Mouse (Mus musculus) heart, postnatal 25 days (tissue): ENCODE data around the gene Dnajc5g. TPM values are rescaled to one million over a fixed set of nuclear protein-coding genes. Genes with fewer than 3 reads are reported as not detected.

Experiments used
- DNase-seq: peaks from one replicate; pipeline ENCODE4 v3.0.0; 2022; ENCODE audit warnings: low spot score
- intact Hi-C: fragments of 180-260 bp; cut with DNase I; formaldehyde crosslinking; loops from one replicate; pipeline ENCODE4 v1.15.1; 2025
- total RNA-seq, 2 experiments: library from RNA; stranded (reverse); gene quantifications; 2 replicates each; pipeline ENCODE4 v1.2.3; 2021

Gene Dnajc5g
- total RNA-seq, result not detected

DNA sequence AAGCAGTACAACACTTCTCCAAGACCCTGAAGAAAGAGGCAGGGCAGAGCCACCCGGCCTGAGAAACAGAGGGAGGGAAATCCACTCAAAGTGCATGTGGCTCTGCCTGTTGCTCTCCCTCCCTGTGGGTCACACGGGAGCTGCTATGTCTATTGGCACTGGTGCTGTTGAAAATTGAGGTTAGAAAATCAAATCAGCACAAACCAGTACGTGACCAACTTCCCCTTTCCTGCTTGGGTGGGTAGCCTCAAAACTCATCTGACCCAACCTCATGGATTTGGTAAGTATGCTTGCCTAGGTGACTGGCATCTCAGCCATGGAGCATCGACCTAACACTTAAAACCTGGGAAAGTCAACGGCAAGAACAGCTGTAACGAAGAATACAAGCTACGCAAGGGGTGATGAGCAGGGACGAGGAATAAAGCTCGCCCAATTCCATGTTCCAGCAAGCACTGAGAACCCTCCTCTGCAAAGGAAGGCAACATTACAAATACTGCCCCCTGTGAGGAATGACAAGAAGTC lies at the start of gene Dnajc5g:
Gene Dnajc5g, plus strand, starts transcription at position 472 of the 522 bp plus-strand sequence.
- no peak for DNase-seq
- intact Hi-C loops, result no loop called here

DNA sequence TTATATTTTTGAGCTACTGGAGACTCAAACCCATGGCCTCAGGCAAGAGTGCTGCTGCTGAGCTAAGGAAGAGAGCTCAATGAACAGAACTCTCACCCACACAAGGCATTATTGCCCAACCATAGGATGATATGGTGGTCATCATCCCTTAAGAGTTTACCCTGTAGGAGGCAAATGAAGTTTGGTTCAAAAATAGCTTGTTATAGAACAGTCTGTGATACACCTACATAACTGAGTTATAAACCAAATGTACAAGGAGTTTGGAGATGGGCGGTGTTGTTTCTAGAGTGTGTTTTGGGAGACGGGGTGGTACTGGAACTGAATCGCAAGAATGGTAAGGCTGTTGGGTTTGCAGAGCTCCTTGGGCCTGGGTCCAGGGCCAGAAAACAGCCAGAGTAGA lies 36.3 kb upstream of the Dnajc5g start:
- intact Hi-C loops, result no loop called here
- DNase-seq, result no peak

DNA sequence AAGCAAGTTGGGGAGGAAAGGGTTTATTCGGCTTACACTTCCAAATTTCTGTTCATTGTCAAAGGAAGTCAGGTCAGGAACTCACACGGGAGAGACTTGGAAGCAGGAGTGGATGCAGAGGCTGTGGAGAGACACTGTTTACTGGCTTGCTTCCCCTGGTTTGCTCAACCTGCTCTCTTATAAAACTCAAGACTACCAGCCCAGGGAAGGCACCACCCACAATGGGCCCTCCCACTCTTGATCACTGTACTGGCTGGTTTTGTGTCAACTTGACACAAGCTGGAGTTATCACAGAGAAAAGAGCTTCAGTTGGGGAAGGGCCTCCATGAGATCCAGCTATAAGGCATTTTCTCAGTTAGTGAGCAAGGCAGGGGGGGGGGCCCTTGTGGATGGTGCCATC lies 35.0 kb upstream of the Dnajc5g start:
- DNase-seq, result no peak
- intact Hi-C loops, result no loop called here

DNA sequence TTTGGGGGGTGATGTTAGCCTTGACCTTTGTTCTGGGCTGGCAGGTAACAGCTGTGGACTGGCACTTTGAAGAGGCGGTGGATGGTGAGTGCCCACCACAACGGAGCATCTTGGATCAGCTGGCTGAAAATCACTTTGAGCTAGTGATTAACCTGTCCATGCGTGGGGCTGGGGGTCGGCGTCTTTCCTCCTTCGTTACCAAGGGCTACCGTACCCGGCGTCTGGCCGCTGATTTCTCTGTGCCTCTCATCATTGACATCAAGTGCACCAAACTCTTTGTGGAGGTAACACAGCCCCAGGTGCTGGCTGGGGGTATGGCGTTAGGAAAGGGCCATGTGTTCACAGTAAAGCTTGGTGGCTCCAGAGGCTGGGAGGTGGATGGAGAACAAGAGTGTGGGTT lies 34.3 kb upstream of the Dnajc5g start:
- no peak for DNase-seq
- intact Hi-C loops, result no loop called here

DNA sequence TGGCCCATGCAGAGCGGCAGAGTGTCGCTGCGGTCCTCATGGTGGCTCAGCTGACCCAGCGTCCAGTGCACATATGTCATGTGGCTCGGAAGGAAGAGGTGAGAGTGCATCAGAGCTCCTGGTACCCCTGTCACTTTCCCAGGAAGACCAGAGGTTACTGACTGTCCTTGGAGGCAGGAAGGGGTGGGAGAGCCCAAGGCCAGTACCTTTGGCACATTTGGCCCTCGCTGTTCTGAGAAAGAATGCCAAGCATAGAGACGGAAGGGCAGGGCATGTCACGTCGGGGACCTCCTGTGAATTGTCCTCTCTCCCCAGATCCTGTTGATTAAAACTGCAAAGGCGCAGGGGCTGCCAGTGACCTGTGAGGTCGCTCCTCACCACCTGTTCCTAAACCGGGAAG lies 32.9 kb upstream of the Dnajc5g start:
- intact Hi-C loops, result no loop called here
- DNase-seq, result no peak

DNA sequence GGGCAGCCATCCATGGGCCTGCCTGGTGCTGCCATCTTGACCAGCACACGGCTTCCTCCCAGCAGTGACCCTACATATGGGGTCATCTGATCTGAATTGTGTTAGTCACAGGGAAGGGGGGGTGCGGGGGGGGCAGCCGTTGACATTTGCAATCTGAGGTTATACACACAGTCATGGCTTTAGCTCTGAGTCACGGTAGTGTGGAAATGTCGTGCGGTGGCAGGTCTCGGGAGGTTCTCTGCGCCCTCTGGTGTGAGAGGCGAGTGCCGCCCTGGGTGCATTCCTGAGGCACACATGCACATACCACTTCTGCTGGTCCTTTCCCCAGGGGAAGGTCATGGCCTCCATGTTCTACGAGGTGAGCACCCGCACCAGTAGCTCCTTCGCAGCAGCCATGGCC lies 29.7 kb upstream of the Dnajc5g start:
- no peak for DNase-seq
- intact Hi-C loops, result no loop called here

DNA sequence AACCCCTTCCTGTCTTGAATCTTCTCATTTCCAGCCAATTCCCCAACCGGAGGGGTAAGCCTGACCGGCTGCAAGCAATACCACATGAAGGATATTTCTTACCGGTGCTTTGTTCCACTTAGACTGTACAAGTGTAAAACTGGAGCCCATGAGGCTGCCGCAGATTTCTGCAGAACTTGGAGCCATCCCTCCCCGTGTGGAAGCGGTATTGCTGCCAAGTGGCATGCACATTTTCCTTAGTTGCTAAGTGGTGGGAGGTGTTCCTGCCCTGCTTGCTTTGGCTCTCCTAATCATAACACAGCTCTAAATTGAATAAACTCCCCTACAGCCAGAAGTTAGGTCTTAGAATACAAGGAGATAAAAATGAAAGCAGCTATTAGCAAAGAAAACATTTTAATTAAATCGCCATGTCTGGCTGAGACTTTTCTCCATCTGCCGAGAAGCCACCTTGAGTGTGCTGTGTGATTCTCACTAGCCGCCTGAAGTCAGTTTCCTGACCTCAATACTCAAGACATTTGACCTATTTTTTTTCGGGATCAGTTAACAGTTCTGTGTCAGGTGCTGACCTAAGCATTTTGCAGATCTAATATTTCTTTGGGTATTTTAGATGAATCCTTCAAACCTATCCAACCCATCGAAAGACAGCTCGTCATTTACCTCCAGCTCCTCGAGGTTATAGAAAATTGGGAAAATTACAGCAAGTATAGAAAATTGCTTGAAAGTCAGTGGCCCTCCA lies 25.9 kb upstream of the Dnajc5g start:
- intact Hi-C loops, result no loop called here
- DNase-seq, result no peak

DNA sequence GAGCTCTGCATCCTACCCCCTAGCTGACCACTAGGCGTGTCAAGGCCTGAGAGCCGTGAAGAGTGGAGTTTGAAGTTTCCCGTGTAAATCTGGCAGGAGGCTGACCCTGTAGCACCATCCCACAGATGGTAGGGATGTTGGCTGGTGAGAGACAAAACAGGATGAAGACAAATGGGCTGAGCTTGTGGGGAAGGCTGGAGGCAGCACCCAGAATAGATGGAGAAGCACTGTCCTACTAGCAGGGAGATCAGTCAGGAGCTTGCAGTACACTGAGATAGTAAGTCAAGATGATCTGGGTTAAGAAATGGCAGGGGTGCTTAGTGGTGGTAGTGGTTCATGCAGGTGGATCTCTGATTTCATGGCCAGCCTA lies 25.3 kb upstream of the Dnajc5g start:
- DNase-seq, result no peak
- intact Hi-C loops, result no loop called here

DNA sequence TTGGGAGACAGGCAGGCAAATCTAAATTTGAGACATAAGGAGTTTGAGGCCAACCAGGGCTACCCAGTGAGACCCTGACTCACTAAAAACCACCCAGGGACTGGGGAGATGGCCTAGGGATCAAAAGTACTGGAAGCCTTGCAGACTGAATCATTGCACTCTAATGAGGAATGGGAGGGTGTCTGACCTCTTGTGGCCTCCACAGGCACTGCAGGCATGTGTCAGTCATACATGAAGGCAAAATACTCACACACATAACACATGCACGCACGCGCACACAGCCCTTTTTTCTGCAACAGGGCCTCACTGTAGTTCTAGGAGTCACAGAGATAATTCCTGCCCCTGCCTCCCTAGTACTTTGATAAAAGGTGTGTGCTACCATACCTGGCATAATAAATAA lies 24.7 kb upstream of the Dnajc5g start:
- intact Hi-C loops, result no loop called here
- no peak for DNase-seq

DNA sequence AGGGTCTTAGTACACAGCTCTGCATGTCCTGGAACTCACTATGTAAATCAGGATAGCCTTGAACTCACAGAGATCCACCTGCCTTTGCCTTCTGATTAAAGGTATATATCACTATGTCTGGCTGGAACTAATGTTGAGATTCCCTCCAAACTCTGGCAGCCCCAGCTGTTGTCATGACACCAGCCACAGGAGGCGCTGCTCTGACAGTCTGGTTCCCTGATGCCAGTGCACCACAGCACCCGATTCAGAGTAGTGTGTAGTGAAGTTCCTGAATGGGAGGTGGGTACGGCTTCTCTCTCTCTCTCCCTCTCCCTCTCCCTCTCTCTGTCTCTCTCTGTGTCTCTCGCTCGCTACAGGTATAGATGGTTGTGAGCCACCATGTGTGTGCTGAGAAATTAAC lies 23.7 kb upstream of the Dnajc5g start:
- intact Hi-C loops, result no loop called here
- no peak for DNase-seq

DNA sequence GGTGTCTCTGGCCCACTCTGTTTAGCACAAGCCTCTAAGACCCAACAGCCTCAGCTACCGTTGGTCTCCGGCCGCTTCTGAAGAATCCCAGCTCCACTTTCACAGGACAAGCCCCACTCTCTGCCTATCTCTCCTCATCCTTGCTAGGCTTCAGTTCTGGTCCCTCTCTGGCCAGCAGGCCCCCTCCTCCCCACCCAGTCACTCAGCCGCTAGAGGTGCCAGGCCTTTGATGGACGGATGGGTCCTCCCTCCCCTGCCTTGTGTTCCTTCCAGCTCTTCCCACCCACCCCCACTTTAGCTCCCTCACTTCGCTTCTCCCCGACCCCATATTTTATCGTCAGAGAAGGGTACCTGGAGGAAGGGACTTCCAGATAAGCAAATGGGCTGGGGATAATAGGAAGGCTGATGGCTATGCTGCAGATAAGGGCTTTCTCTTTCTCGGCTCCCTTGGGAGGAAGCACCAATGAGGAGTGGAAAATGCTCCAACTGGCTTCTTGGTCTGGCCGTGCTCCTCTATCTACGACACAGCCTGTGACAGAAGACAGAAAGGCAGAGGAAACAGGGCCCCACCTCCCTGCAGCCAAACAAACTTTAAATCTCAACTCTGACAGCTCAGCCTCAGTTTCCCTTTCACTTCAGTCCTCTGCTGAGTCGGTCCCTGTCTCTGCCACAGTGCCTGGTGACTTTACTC lies 23.0 kb upstream of the Dnajc5g start:
- peak; percentile 31 for DNase-seq
- intact Hi-C loops, result no loop called here

DNA sequence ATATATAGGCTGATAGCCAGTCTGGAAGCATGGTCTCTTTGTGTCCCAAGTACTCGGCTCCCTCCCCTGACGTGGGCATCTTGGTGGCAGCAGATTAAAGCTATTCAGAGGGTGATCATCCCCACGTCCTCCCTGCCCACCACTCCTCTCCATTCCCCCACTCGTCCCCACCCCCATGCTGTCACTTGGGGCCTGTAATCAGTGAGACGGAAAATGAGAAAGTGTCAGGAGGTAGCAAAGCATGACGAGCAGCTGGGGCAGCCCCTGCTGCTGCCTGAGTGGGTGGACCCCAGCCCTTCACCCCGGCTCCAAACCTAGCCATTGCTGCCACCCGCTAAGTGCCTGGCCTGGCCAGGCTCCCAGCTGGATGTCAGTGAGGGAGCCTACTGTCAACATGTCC lies 22.1 kb upstream of the Dnajc5g start:
- intact Hi-C loops, result no loop called here
- no peak for DNase-seq

DNA sequence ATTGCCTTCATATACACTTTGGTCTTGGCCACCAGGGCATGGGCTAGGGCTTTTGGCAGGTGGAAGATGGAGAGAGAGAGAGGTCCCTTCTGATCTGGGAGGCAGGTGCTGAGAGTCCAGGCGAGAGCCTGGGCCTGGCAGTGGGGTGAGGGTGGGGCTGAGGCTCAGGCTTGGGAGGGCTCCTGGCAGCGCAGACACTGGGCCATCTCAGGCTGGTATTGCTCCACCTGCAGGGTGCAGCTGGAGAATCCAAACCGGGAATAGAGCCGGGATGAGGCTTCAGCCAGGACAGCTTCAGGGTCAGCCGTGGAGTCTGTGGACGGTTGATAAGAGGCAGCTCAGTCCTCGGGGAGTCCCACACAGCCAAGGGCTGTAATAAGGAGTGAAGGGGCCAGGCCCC lies 19.5 kb upstream of the Dnajc5g start:
- no peak for DNase-seq
- intact Hi-C loops, result no loop called here

DNA sequence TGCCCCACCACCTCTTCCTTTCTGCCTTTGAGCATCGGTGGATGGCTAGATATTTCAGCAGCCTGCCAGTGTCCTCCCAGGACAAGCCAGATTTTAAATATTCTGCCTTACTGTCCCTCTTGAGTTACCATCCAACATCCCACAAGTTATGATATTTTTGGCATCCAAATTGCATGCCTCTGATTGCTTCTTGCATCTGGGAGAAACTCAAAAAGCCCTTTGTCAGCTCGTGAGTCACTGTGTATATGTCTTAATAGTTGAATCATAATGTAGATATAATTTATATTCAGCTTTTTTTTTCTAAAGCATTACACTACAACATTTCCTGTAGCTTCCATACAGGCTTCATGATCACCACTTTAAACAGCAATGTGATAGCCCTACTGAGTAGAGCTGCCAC lies 19.0 kb upstream of the Dnajc5g start:
- no peak for DNase-seq
- intact Hi-C loops, result no loop called here

DNA sequence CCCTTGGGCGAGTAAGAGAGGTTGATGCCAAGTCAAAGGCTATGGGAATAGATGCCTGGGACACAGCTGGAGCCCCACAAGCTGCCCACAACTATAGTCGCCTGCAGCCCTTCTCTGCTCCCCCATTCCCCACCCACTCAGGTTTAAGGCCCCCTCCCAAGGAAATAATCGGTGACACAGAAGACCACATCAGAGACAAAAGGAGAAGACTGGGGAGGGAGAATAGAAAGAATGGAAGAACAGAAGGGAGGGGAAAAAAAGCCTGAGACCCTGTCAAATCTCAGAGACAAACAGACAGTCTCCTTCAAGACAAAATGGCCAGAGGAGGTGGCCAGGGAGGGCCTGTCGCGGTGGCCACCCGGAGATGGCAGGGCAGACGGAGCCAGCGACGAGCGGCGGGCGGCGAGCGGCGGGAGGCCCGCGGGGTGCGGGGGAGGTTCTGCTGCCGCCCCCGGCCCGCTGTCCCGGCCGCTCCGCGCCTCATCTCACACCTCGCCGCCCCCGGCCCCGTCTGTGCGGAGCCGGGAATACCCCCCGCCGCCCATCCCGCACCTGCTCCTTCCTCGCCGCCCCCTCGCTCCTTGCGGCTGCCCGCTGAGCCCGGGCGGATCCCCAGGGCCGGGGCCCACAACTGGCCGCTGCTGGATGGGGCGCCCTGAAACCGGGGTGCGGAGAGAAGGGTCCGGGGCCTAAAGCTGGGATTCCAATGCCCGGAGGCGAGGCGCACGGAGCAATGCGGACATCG lies 13.7 kb upstream of the Dnajc5g start:
- intact Hi-C loops, result no loop called here
- no peak for DNase-seq

DNA sequence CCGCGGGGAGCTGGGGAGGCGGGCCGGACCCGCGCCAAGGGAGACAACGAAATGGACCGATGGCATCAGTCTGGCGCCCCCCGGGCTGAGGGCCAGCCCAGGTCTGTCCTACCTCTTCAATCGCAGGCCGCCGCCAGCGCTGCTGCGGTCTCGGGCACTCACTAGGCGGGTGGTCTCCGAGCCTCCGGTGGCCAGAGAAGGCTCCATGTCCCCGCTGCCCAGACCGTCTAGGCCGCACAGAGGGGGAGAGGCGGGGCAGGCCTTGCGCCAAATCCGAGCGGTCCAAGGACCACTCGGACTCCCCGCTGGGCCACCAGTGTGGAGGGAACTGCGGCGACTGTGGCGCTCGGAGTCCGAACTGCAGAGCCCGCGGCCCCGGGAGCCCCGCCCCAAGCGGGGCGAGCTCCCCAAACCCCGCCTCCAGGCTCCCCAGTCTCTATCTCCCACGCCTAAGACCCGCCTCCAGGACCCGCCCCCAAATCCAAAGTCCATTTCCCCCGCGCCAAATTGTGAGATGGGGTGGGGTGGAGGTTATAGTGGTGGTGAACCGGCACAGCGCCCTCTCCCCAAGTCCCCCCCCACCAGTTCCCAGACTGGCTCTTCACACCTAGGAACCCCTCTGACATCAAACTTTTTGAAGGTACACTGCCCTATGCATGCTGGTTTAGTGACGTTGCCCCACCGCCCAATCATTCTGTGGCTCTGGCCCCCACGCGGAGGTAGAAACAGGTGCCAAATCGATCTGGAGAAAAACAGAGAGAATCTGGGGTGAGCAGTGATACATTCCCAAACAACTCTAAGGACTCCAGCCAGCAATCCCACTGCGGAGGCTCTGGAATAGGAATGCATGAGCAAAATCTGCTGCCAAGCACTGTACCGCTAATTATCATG lies 12.7 kb upstream of the Dnajc5g start:
- DNase-seq, result no peak
- intact Hi-C loops, result no loop called here

DNA sequence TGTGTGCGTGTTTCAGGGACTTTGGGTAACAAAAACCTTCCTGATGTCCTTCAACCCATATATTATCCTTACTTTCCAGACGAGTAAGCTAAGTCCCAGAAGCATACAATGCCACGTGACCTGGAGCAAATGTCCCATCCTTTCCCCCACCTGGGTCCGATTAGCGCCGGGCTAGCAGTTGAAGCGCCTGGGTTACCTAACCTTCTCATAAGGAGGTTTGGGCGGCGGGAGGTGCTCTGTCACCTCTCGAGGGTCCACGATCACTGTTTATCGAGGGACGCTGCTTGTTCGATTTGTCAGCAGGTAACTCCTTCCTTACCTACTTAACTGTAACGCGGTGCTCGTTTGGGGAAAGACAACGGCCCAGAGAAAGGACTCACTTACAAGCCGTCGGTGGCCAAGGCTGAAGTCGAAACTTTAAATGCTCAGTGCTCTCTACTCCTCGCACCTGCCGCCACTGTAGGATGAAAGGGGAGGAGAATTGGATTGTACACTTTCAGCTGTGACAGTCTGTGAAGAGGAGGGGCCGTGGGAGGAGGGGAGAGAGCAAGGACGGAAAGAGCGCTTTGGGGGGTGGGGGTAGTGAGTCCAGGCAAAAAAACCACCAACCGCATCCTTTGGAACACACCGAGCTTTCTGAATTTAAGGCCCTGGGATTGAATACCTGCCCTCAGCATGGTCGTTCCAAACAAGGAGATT lies 11.8 kb upstream of the Dnajc5g start:
- no peak for DNase-seq
- intact Hi-C loops, result no loop called here

DNA sequence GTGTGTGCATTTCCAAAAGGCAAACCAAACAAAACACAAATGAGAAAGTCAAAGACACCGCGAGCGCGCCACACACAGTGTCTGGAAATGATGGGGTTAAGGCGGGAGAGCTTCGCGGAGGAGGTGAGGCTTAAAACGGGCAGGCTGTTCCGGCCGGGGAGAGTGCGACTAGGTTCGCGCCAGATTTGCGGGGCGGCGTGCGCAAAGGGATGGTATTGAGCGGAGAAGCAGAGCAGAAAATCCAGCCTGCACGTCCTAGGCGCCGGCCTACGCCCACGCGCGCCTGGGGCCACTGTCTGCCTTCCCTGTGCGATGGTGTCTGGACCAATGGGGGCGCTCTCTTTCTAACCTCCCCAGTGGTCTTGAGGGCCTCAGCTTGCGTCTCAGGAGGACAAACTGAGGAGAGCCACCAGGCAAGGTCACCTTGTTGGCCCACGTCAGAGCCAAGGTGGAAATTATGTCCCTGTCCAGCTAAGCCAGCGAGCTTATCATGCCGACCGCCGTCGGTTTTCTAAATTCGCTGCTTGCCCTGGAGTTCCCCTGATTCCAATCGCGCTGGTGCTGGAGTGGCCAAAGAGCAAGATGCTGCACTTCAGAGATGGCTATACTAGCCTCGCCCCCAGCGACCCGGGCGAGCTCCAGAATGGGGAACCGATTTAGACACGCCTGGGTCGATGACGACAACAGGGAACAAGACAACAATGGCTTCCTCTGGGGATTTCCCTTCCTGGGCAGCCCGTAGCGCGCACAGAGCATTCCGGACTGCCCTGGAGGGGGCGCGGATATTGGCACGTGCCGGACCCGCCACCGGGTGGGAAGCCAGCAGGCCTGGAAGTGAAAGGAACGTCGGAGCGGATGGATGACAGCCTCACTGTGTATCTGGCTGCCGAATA lies 11.0 kb upstream of the Dnajc5g start:
- peak; percentile 49 for DNase-seq
- intact Hi-C loops, result no loop called here
